Mouse (Mus musculus) spleen, adult 2 months (tissue): ENCODE results near the gene Ubn2.

Source experiments
- CTCF ChIP-seq: fragments of 200-500 bp; IDR thresholded peaks from 2 replicates; pipeline ENCODE4 v1.5.1; 2011; ENCODE audit warnings: mild to moderate bottlenecking, inconsistent platforms; ENCODE audit not compliant: insufficient read depth, insufficient read length, insufficient replicate concordance; ENCODE audit errors: extremely low read depth
- POLR2A ChIP-seq: fragments of 200-500 bp; IDR thresholded peaks from 2 replicates; pipeline ENCODE4 v1.6.1; 2011; ENCODE audit warnings: low read depth, low read length, inconsistent platforms

- TF ChIP-seq CTCF, result no peak
- no peak for TF ChIP-seq POLR2A
Measured at GRCm38 (mm10) chr6:38523851-38524250, 90.1 kb downstream of the Ubn2 start.
